Mouse (Mus musculus): ENCODE results near the gene Otud1. TPM values are rescaled to one million over a fixed set of nuclear protein-coding genes. Genes with fewer than 3 reads are reported as not detected.
A peak's percentile ranks its signal among the peaks of the same experiment; 100 is the strongest.

Gene Otud1
- polyA plus RNA-seq, 1 experiment from 2014 or later = 0.60 TPM

GRCm38 (mm10) chr2:19656436-19656835 is 1.1 kb upstream of the Otud1 start:
- H3K4me3 ChIP-seq (replicated peaks) = peak overlapping the region; percentile 76
- H3K27ac ChIP-seq (replicated peaks) = no peak overlapping the region
- 32% methylated on average over 5 of the region's 5 CpGs for WGBS (ENCODE audit: insufficient replicate concordance)
- peaks cover 28% of the 10 kb centered on the region for H3K4me1 ChIP-seq (replicated peaks)
- H3K9me3 ChIP-seq (replicated peaks) = no peaks in the 10 kb centered on the region
- H3K4me2 ChIP-seq = peak overlapping the region; percentile 97
- no peaks in the 10 kb centered on the region for H3K36me3 ChIP-seq (replicated peaks)
- no peak for ATAC-seq (ENCODE audit: insufficient read depth)
- H3K27me3 ChIP-seq = peaks cover 47% of the 10 kb centered on the region
- no peak overlapping the region for H3K9ac ChIP-seq

DNA sequence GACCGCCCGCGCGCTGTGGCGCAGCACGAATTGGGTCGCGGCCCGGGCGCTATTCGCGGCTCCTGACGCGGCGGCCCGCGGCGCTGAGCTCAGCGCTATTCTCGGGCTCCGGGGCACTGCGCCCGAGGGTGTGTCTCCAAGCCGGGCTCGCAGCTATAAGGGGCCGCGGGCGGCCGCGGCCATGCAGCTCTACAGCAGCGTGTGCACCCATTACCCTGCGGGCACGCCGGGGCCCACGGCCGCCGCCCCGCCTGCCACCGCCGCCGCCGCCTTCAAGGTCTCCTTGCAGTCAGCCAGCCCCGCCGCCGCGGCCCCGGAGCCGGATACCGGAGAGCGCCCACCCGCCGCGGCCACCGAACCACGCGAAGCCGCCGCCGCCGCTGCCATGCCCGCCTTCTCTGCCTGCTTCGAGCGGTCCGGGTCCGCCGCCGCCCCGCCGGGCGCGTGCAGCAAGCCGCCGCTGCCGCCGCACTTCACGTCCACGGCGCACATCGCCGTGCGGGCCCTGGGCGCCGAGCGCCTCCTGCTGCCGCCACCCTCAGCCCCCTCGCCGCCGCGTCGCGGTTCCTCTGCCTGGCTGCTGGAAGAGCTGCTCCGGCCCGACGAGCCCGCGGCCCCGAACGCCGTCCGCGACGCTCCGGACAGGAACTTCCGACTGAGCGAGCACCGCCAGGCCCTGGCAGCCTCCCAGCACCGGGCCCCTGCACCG is 483 bp downstream of the Otud1 start:
- Histone ChIP-seq H3K27me3 (peaks cover 47% of the 10 kb centered on the region), H3K27ac (replicated peaks) (peak overlapping the region; percentile 92), H3K9me3 (replicated peaks) (no peaks in the 10 kb centered on the region), H3K9ac (peak overlapping the region; percentile 75), H3K4me1 (replicated peaks) (peaks cover 28% of the 10 kb centered on the region), H3K4me2 (peak overlapping the region; percentile 97), H3K4me3 (replicated peaks) (peak overlapping the region; percentile 76), H3K36me3 (replicated peaks) (no peaks in the 10 kb centered on the region)
- ATAC-seq (ENCODE audit: insufficient read depth) = peak; percentile 83
- WGBS (ENCODE audit: insufficient replicate concordance) = under 1% methylated on average over 106 of the region's 108 CpGs

- no peaks in the 10 kb centered on the region for H3K36me3 ChIP-seq (replicated peaks)
- H3K4me1 ChIP-seq (replicated peaks) = peaks cover 28% of the 10 kb centered on the region
- H3K27me3 ChIP-seq = peaks cover 47% of the 10 kb centered on the region
- peak overlapping the region; percentile 92 for H3K27ac ChIP-seq (replicated peaks)
- H3K9ac ChIP-seq = peak overlapping the region; percentile 75
- peak overlapping the region; percentile 97 for H3K4me2 ChIP-seq
- H3K4me3 ChIP-seq (replicated peaks) = peak overlapping the region; percentile 76
- no peaks in the 10 kb centered on the region for H3K9me3 ChIP-seq (replicated peaks)
- no peak for ATAC-seq (ENCODE audit: insufficient read depth)
- 3% methylated on average over 49 of the region's 49 CpGs for WGBS (ENCODE audit: insufficient replicate concordance)
Measured at GRCm38 (mm10) chr2:19658661-19659384, 1.3 kb downstream of the Otud1 start.

- peaks cover 28% of the 10 kb centered on the region for H3K4me1 ChIP-seq (replicated peaks)
- H3K27ac ChIP-seq (replicated peaks) = no peak overlapping the region
- H3K27me3 ChIP-seq = peaks cover 36% of the 10 kb centered on the region
- H3K4me3 ChIP-seq (replicated peaks) = no peak overlapping the region
- H3K9me3 ChIP-seq (replicated peaks) = no peaks in the 10 kb centered on the region
- H3K4me2 ChIP-seq = no peak overlapping the region
- H3K9ac ChIP-seq = no peak overlapping the region
- H3K36me3 ChIP-seq (replicated peaks) = no peaks in the 10 kb centered on the region
- no peak for ATAC-seq (ENCODE audit: insufficient read depth)
Measured at GRCm38 (mm10) chr2:19660875-19661274, 3.3 kb downstream of the Otud1 start.

GRCm38 (mm10) chr2:19663146-19663848 is 5.7 kb downstream of the Otud1 start:
- peaks cover 13% of the 10 kb centered on the region for H3K4me1 ChIP-seq (replicated peaks)
- no peak overlapping the region for H3K4me2 ChIP-seq
- H3K27me3 ChIP-seq = peaks cover 22% of the 10 kb centered on the region
- ATAC-seq (ENCODE audit: insufficient read depth) = no peak
- H3K9ac ChIP-seq = no peak overlapping the region
- no peaks in the 10 kb centered on the region for H3K9me3 ChIP-seq (replicated peaks)
- H3K4me3 ChIP-seq (replicated peaks) = no peak overlapping the region
- no peak overlapping the region for H3K27ac ChIP-seq (replicated peaks)
- H3K36me3 ChIP-seq (replicated peaks) = no peaks in the 10 kb centered on the region
- WGBS (ENCODE audit: insufficient replicate concordance) = 23% methylated on average over 4 of the region's 4 CpGs

- WGBS (ENCODE audit: insufficient replicate concordance) = 65% methylated on average over 6 of the region's 6 CpGs
- Histone ChIP-seq H3K4me3 (replicated peaks) (no peak overlapping the region), H3K27ac (replicated peaks) (no peak overlapping the region), H3K9ac (no peak overlapping the region), H3K4me1 (replicated peaks) (peaks cover 4% of the 10 kb centered on the region), H3K9me3 (replicated peaks) (no peaks in the 10 kb centered on the region), H3K27me3 (peaks cover 13% of the 10 kb centered on the region), H3K36me3 (replicated peaks) (no peaks in the 10 kb centered on the region), H3K4me2 (no peak overlapping the region)
- no peak for ATAC-seq (ENCODE audit: insufficient read depth)
Measured at GRCm38 (mm10) chr2:19664147-19664546, 6.6 kb downstream of the Otud1 start.

- 49% methylated on average over 7 of the region's 7 CpGs for WGBS (ENCODE audit: insufficient replicate concordance)
Measured at GRCm38 (mm10) chr2:19664555-19665475, 7.3 kb downstream of the Otud1 start.

DNA sequence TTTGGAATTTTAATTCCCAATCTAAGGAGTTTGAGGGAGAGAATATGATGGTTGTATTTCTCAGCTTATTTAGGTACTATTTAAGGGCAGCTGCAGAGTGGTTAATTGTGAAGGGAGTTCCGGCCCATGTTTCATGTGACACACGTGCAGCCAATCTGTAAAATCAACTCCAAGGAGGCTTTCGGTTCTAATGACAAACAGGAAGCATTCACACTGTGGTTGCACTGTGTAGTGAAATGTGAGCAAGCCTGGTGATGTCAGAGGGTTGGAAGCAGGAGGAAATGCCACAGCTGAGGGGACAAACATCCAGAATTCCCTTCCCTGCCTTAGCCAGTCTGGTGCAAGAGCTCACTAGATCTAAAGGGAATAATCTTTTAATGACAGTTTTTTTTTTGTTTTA is 8.3 kb downstream of the Otud1 start:
- 15% methylated on average over 3 of the region's 3 CpGs for WGBS (ENCODE audit: insufficient replicate concordance)
- Histone ChIP-seq H3K36me3 (replicated peaks) (no peaks in the 10 kb centered on the region), H3K9me3 (replicated peaks) (no peaks in the 10 kb centered on the region), H3K27ac (replicated peaks) (no peak overlapping the region), H3K4me3 (replicated peaks) (no peak overlapping the region), H3K9ac (no peak overlapping the region), H3K4me1 (replicated peaks) (no peaks in the 10 kb centered on the region), H3K27me3 (peaks cover 2% of the 10 kb centered on the region; the same call in 1 of the 2 replicates), H3K4me2 (no peak overlapping the region)
- no peak for ATAC-seq (ENCODE audit: insufficient read depth)

More at GRCm38 (mm10) chr2:19664555-19665475, 7.3 kb downstream of the Otud1 start:
- no peak overlapping the region for H3K4me2 ChIP-seq
- H3K4me1 ChIP-seq (replicated peaks) = no peaks in the 10 kb centered on the region
- no peak overlapping the region for H3K27ac ChIP-seq (replicated peaks)
- no peak overlapping the region for H3K4me3 ChIP-seq (replicated peaks)
- no peaks in the 10 kb centered on the region for H3K36me3 ChIP-seq (replicated peaks)
- no peak overlapping the region for H3K9ac ChIP-seq
- ATAC-seq (ENCODE audit: insufficient read depth) = no peak
- peaks cover 8% of the 10 kb centered on the region for H3K27me3 ChIP-seq
- no peaks in the 10 kb centered on the region for H3K9me3 ChIP-seq (replicated peaks)

GRCm38 (mm10) chr2:19670851-19671688 is 13.5 kb downstream of the Otud1 start:
- Histone ChIP-seq H3K4me3 (replicated peaks) (no peak overlapping the region), H3K9me3 (replicated peaks) (no peaks in the 10 kb centered on the region), H3K9ac (no peak overlapping the region), H3K27me3 (no peaks in the 10 kb centered on the region), H3K4me1 (replicated peaks) (no peaks in the 10 kb centered on the region), H3K4me2 (no peak overlapping the region), H3K36me3 (replicated peaks) (no peaks in the 10 kb centered on the region), H3K27ac (replicated peaks) (no peak overlapping the region)
- 54% methylated on average over 13 of the region's 13 CpGs for WGBS (ENCODE audit: insufficient replicate concordance)
- no peak for ATAC-seq (ENCODE audit: insufficient read depth)

DNA sequence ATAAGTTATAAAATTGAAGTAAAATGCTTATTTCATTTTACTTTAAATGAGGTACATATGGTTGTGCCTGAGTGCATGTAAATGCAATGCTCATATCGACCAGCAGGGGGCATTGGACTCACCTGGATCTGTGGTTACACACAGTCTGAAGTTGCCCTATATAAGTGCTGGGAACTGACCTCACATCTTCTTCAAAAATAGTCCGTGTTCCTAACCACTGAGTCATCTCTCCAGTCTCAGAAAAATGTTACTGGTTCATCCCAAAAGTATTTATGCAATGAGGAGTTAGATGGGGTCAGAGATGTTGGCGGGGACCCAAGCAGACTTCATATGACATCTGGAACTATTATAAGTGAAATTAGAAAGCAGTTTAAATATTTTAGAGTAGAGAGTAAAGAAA is 25.4 kb downstream of the Otud1 start:
- Histone ChIP-seq H3K36me3 (replicated peaks) (no peaks in the 10 kb centered on the region), H3K4me2 (no peak overlapping the region), H3K4me3 (replicated peaks) (no peak overlapping the region), H3K9ac (no peak overlapping the region), H3K27ac (replicated peaks) (no peak overlapping the region), H3K4me1 (replicated peaks) (no peaks in the 10 kb centered on the region), H3K9me3 (replicated peaks) (no peaks in the 10 kb centered on the region), H3K27me3 (no peaks in the 10 kb centered on the region)
- no peak for ATAC-seq (ENCODE audit: insufficient read depth)
- WGBS (ENCODE audit: insufficient replicate concordance) = 39% methylated on average over 3 of the region's 3 CpGs

All from liver, embryonic 15.5 days (tissue).